Mouse (Mus musculus) midbrain, embryonic 16.5 days (tissue): ENCODE results near the gene Lrrn4. TPM values are rescaled to one million over a fixed set of nuclear protein-coding genes. Genes with fewer than 3 reads are reported as not detected.

Source experiments
- ATAC-seq: fragments of 200-750 bp; cut with Nextera tagmentation; 2 replicates; pipeline ENCODE4 v1.8.0; 2017; ENCODE audit warnings: moderate TSS enrichment
- H3K27ac ChIP-seq: fragments of 300-500 bp; sonication (generic); 2 replicates; pipeline ENCODE4 v1.5.1; 2014; ENCODE audit warnings: mild to moderate bottlenecking, low read length, mixed read lengths
- H3K27me3 ChIP-seq: fragments of 300-500 bp; sonication (generic); 2 replicates; pipeline ENCODE4 v1.6.1; 2014; ENCODE audit warnings: low read depth, low read length, mixed read lengths; ENCODE audit not compliant: control insufficient read depth, insufficient read depth
- H3K36me3 ChIP-seq: fragments of 300-500 bp; sonication (generic); 2 replicates; pipeline ENCODE4 v1.6.1; 2014; ENCODE audit warnings: mild to moderate bottlenecking, low read length, moderate library complexity, mixed read lengths; ENCODE audit not compliant: control insufficient read depth, insufficient read depth
- H3K4me1 ChIP-seq: fragments of 300-500 bp; sonication (generic); 2 replicates; pipeline ENCODE4 v1.6.1; 2014; ENCODE audit warnings: mild to moderate bottlenecking, low read length, mixed read lengths; ENCODE audit not compliant: control insufficient read depth, insufficient read depth
- H3K4me2 ChIP-seq: fragments of 300-500 bp; sonication (generic); 2 replicates; pipeline ENCODE4 v1.6.1; 2014; ENCODE audit warnings: mild to moderate bottlenecking, low read length, mixed read lengths
- H3K4me3 ChIP-seq: fragments of 300-500 bp; sonication (generic); 2 replicates; pipeline ENCODE4 v1.5.1; 2014; ENCODE audit warnings: low read depth, mild to moderate bottlenecking, low read length, moderate library complexity, mixed read lengths
- H3K9ac ChIP-seq: fragments of 300-500 bp; sonication (generic); 2 replicates; pipeline ENCODE4 v1.6.1; 2014; ENCODE audit warnings: low read depth, low read length, mixed read lengths
- H3K9me3 ChIP-seq: fragments of 300-500 bp; sonication (generic); replicated peaks from 2 replicates; pipeline ENCODE4 v1.6.1; 2014; ENCODE audit warnings: mild to moderate bottlenecking, low read length, mixed read lengths; ENCODE audit not compliant: control insufficient read depth, poor library complexity, severe bottlenecking
- WGBS: fragments of 180-500 bp; shearing (Covaris S2); extraction: QIAGEN DNeasy Blood & Tissue Kit; methylation state at CpG from one replicate; pipeline ENCODE4 v1.1.7; 2014; 5-methylcytosine and 5-hydroxymethylcytosine counted together
- polyA plus RNA-seq: library from polyadenylated mRNA; unstranded; fragments of >200 nt; fragmentation: Nextera tagmentation; extraction: Ambion mirVana; gene quantifications from 2 replicates; pipeline ENCODE4 v1.2.1, GENCODE M21; 2015

The Lrrn4 gene
- polyA plus RNA-seq, 1 experiment from 2014 or later, result 0.49 TPM

- Histone ChIP-seq H3K4me2 (no peak overlapping the region), H3K9me3 (no peaks in the 10 kb centered on the region), H3K27me3 (no peaks in the 10 kb centered on the region), H3K36me3 (peaks cover 9% of the 10 kb centered on the region), H3K4me1 (no peaks in the 10 kb centered on the region), H3K27ac (no peak overlapping the region), H3K4me3 (no peak overlapping the region), H3K9ac (no peak overlapping the region)
- no peak for ATAC-seq
Measured at GRCm38 (mm10) chr2:132860435-132860834, 20.3 kb downstream of the Lrrn4 start.

GRCm38 (mm10) chr2:132856333-132856732, 24.4 kb downstream of the Lrrn4 start:
- no peaks in the 10 kb centered on the region for H3K27me3 ChIP-seq
- H3K36me3 ChIP-seq, result no peaks in the 10 kb centered on the region; the same call in 1 of the 2 replicates
- H3K4me1 ChIP-seq, result no peaks in the 10 kb centered on the region
- no peak overlapping the region for H3K4me2 ChIP-seq
- no peaks in the 10 kb centered on the region for H3K9me3 ChIP-seq
- H3K27ac ChIP-seq, result no peak overlapping the region
- WGBS, result 83% methylated on average over 5 of the region's 5 CpGs
- H3K9ac ChIP-seq, result no peak overlapping the region
- H3K4me3 ChIP-seq, result no peak overlapping the region
- no peak for ATAC-seq

- no peaks in the 10 kb centered on the region; the same call in 1 of the 2 replicates for H3K36me3 ChIP-seq
- no peak overlapping the region for H3K4me2 ChIP-seq
- WGBS, result 100% methylated on average over 1 of the region's 1 CpGs
- no peaks in the 10 kb centered on the region for H3K27me3 ChIP-seq
- H3K9ac ChIP-seq, result no peak overlapping the region
- peaks cover 8% of the 10 kb centered on the region for H3K4me1 ChIP-seq
- no peaks in the 10 kb centered on the region for H3K9me3 ChIP-seq
- no peak overlapping the region for H3K27ac ChIP-seq
- no peak overlapping the region for H3K4me3 ChIP-seq
- ATAC-seq, result no peak
Measured at GRCm38 (mm10) chr2:132853051-132853450, 27.6 kb downstream of the Lrrn4 start.

- 87% methylated on average over 6 of the region's 6 CpGs for WGBS
- H3K27ac ChIP-seq, result no peak overlapping the region
- H3K4me2 ChIP-seq, result no peak overlapping the region
- H3K4me1 ChIP-seq, result peaks cover 19% of the 10 kb centered on the region
- ATAC-seq, result no peak
- no peaks in the 10 kb centered on the region for H3K9me3 ChIP-seq
- no peaks in the 10 kb centered on the region; the same call in 1 of the 2 replicates for H3K36me3 ChIP-seq
- no peak overlapping the region for H3K9ac ChIP-seq
- H3K4me3 ChIP-seq, result no peak overlapping the region
- H3K27me3 ChIP-seq, result no peaks in the 10 kb centered on the region
Measured at GRCm38 (mm10) chr2:132849141-132849540, 31.6 kb downstream of the Lrrn4 start.

- no peaks in the 10 kb centered on the region for H3K27me3 ChIP-seq
- H3K4me3 ChIP-seq, result no peak overlapping the region
- H3K27ac ChIP-seq, result no peak overlapping the region
- no peak overlapping the region for H3K9ac ChIP-seq
- H3K4me1 ChIP-seq, result peaks cover 19% of the 10 kb centered on the region
- no peak for ATAC-seq
- WGBS, result 93% methylated on average over 4 of the region's 4 CpGs
- no peaks in the 10 kb centered on the region for H3K9me3 ChIP-seq
- no peaks in the 10 kb centered on the region; the same call in 1 of the 2 replicates for H3K36me3 ChIP-seq
- peak overlapping the region; percentile 71; the same call in 1 of the 2 replicates for H3K4me2 ChIP-seq
Measured at GRCm38 (mm10) chr2:132848361-132848760, 32.3 kb downstream of the Lrrn4 start.

GRCm38 (mm10) chr2:132847581-132847980, 33.1 kb downstream of the Lrrn4 start:
- 45% methylated on average over 7 of the region's 7 CpGs for WGBS

GRCm38 (mm10) chr2:132846407-132847358, 34.0 kb downstream of the Lrrn4 start, which contains the start of gene Crls1:
Crls1 (plus strand) TSS chr2:132846666.
- H3K9me3 ChIP-seq, result no peaks in the 10 kb centered on the region
- peak within 1 kb of the TSS; percentile 83 for H3K27ac ChIP-seq
- H3K27me3 ChIP-seq, result no peaks in the 10 kb centered on the region
- peak within 1 kb of the TSS; percentile 71 for H3K4me2 ChIP-seq
- H3K36me3 ChIP-seq, result no peaks in the 10 kb centered on the region; the same call in 1 of the 2 replicates
- peaks cover 19% of the 10 kb centered on the region for H3K4me1 ChIP-seq
- peak within 1 kb of the TSS; percentile 89 for H3K9ac ChIP-seq
- WGBS, result under 1% methylated on average over 90 of the region's 96 CpGs
- peak within 1 kb of the TSS; percentile 96 for H3K4me3 ChIP-seq
- peak; percentile 95 for ATAC-seq

More at GRCm38 (mm10) chr2:132847581-132847980, 33.1 kb downstream of the Lrrn4 start:
- Histone ChIP-seq H3K27me3 (no peaks in the 10 kb centered on the region), H3K27ac (no peak overlapping the region), H3K4me3 (peak overlapping the region; percentile 96), H3K36me3 (no peaks in the 10 kb centered on the region; the same call in 1 of the 2 replicates), H3K4me2 (peak overlapping the region; percentile 71), H3K9ac (peak overlapping the region; percentile 89), H3K9me3 (no peaks in the 10 kb centered on the region), H3K4me1 (peaks cover 19% of the 10 kb centered on the region)
- ATAC-seq, result no peak

GRCm38 (mm10) chr2:132841071-132841470, 39.6 kb downstream of the Lrrn4 start:
- Histone ChIP-seq H3K36me3 (no peaks in the 10 kb centered on the region), H3K9me3 (no peaks in the 10 kb centered on the region), H3K27ac (no peak overlapping the region), H3K4me1 (peaks cover under 1% of the 10 kb centered on the region; the same call in 1 of the 2 replicates), H3K27me3 (no peaks in the 10 kb centered on the region), H3K4me3 (no peak overlapping the region), H3K9ac (no peak overlapping the region), H3K4me2 (no peak overlapping the region)
- no peak for ATAC-seq
- WGBS, result 91% methylated on average over 4 of the region's 4 CpGs
